Mouse (Mus musculus): ENCODE measurements around the gene Mllt1.

- TF ChIP-seq CHD2 (IDR thresholded peaks at IDR 0.05; ENCODE audit: low read depth, low read length) (no peak), MAFK (IDR thresholded peaks at IDR 0.05; ENCODE audit: insufficient read depth, low read depth, low read length) (no peak)
These were observed 64.8 kb downstream of the Mllt1 start for GRCm38 (mm10) chr17:56870287-56870953.

Data from ES-E14 (cell line).